Mouse (Mus musculus) heart, embryonic 10.5 days (tissue): ENCODE measurements around the gene Ccin. TPM values are rescaled to one million over a fixed set of nuclear protein-coding genes. Genes with fewer than 3 reads are reported as not detected.

Source experiments
- DNase-seq: peaks from one replicate; pipeline ENCODE4 v3.0.0-alpha.2; 2017; ENCODE audit warnings: low spot score
- H3K27ac ChIP-seq: fragments of 300-500 bp; sonication (generic); 2 replicates; pipeline ENCODE4 v1.5.1; 2016; ENCODE audit warnings: mild to moderate bottlenecking
- H3K27me3 ChIP-seq: fragments of 300-500 bp; sonication (generic); 2 replicates; pipeline ENCODE4 v1.6.1; 2016; ENCODE audit warnings: mild to moderate bottlenecking; ENCODE audit not compliant: poor library complexity, insufficient read depth, severe bottlenecking
- H3K36me3 ChIP-seq: fragments of 300-500 bp; sonication (generic); 2 replicates; pipeline ENCODE4 v1.6.1; 2016; ENCODE audit warnings: mild to moderate bottlenecking, moderate library complexity
- H3K4me1 ChIP-seq: fragments of 300-500 bp; sonication (generic); 2 replicates; pipeline ENCODE4 v1.6.1; 2016; ENCODE audit warnings: mild to moderate bottlenecking
- H3K4me3 ChIP-seq: fragments of 300-500 bp; sonication (generic); 2 replicates; pipeline ENCODE4 v1.5.1; 2016; ENCODE audit warnings: mild to moderate bottlenecking, moderate library complexity
- H3K9me3 ChIP-seq: fragments of 300-500 bp; sonication (generic); 2 replicates; pipeline ENCODE4 v1.6.1; 2016; ENCODE audit warnings: mild to moderate bottlenecking, moderate library complexity
- WGBS: fragments of 180-500 bp; shearing (Covaris S2); methylation state at CpG from one replicate; pipeline ENCODE4 v1.1.7; 2016; 5-methylcytosine and 5-hydroxymethylcytosine counted together
- polyA plus RNA-seq: library from polyadenylated mRNA; unstranded; fragments of >200 nt; fragmentation: Nextera tagmentation; extraction: Ambion mirVana; gene quantifications from 2 replicates; pipeline ENCODE4 v1.2.1, GENCODE M21; 2016

The Ccin gene
- polyA plus RNA-seq, 1 experiment from 2014 or later, result not detected

DNA sequence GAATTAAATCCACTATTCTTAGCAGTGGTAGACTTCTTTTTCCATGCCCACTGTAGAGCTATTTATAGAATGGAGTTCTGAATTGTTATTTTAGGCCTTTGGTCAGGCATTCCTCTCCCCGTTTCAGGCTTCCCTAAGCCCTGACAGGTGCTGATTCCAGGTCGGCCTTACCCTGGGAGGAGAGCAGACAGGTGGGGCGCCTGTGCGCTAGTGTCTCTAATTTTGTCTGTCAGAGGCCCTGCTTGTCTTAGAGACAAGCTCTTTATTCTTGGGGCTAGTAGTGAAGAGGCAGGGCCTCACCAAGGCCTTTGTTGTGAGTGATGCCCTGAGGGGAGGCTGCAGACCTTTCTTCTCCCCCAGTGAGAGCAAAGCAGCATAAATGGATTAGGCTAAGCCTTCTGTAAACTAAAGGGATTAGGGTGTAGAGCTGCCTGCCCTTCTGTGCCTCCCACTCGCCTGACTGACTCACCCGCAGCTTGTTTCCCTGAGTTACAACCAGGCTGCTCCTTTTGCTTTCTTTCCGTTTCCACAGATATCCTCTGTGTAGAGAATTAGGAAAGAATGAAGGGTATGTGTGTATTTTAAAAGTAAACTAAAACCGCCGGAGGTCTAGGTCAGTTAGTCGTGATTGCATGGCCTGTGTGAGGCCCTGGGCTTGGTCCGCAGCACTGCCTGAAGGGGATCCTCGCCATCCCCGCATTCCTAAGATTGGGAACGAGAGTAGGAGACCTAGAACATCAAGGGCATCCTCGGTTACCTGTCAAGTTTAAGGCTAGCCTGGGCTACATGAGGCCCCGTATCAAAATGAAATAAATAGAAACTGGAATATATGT lies 45.2 kb downstream of the Ccin start:
- H3K9me3 ChIP-seq, result no peaks in the 10 kb centered on the region
- peaks cover 96% of the 10 kb centered on the region for H3K36me3 ChIP-seq
- peak overlapping the region; percentile 78 for H3K27ac ChIP-seq
- DNase-seq, result no peak
- H3K4me3 ChIP-seq, result 0 out of 2 replicates have a peak overlapping the region, but pooled peaks have one; percentile 18
- WGBS, result 44% methylated on average over 16 of the region's 16 CpGs
- H3K4me1 ChIP-seq, result peaks cover 30% of the 10 kb centered on the region
- no peaks in the 10 kb centered on the region for H3K27me3 ChIP-seq

DNA sequence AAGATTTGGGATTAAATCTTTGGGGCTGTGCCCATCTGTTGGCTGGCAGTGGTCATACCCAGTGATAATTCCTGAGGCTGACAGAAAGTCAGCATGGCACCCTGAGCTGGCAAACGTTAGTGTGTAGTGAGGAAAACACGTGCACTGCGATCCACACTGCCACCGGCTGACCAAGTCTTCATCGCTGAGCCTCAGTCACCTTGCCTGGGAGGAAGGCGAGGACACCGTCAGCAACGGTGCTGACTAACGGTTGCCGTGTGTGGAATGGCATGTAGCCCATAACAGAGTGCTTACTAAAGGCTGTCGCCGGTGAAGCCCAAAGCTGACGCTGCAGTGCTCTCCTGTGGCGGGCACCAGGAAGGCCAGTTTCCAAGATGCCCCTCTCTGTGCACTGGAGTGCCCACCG lies 46.4 kb downstream of the Ccin start:
- DNase-seq, result no peak
- H3K36me3 ChIP-seq, result peaks cover 90% of the 10 kb centered on the region
- H3K9me3 ChIP-seq, result no peaks in the 10 kb centered on the region
- H3K27me3 ChIP-seq, result no peaks in the 10 kb centered on the region
- no peak overlapping the region for H3K4me3 ChIP-seq
- H3K4me1 ChIP-seq, result peaks cover 30% of the 10 kb centered on the region
- peak overlapping the region; percentile 78 for H3K27ac ChIP-seq
- 81% methylated on average over 15 of the region's 15 CpGs for WGBS

DNA sequence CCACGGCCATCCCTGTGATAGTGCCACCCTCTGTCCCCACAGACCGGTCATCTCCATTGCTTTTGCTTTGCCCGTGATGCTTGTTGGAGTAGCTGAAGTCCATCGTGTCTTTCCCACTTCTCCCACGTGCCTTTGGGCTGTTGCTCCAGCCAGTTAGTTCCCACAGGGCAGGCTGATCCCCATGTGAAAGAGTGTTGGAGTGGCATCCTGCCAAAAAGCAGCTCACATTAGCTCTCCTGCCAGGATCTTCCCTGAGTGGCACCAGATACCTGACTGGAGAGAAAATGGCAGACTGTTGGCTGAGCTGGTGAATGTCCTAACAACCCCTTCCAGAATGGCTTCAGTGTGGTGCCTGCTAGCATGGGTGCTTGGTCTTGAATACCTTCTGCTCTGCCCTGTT lies 48.2 kb downstream of the Ccin start:
- no peak overlapping the region for H3K4me3 ChIP-seq
- peaks cover 35% of the 10 kb centered on the region for H3K4me1 ChIP-seq
- H3K27me3 ChIP-seq, result no peaks in the 10 kb centered on the region
- H3K9me3 ChIP-seq, result no peaks in the 10 kb centered on the region
- H3K36me3 ChIP-seq, result peaks cover 79% of the 10 kb centered on the region
- H3K27ac ChIP-seq, result no peak overlapping the region
- no peak for DNase-seq
- 90% methylated on average over 5 of the region's 5 CpGs for WGBS

Other genes with a start within 250 kb of the Ccin start
- not detected in 2 replicates for gene Olfr159, start 212.5 kb upstream of the Ccin start, polyA plus RNA-seq
- gene Olfr156, start 159.6 kb upstream of the Ccin start, polyA plus RNA-seq, result not detected in 2 replicates
- 0.10 TPM in 1 of 2 replicates, not detected in the other for gene Olfr157, start 143.3 kb upstream of the Ccin start, polyA plus RNA-seq
- gene Olfr155, start 131.9 kb upstream of the Ccin start, polyA plus RNA-seq, result not detected in 2 replicates
- gene Reck, start 108.0 kb upstream of the Ccin start, polyA plus RNA-seq, result 11.0 and 17.4 TPM in 2 replicates
- 114 and 119 TPM in 2 replicates for gene Glipr2, start 26.1 kb upstream of the Ccin start, polyA plus RNA-seq
- 156 and 170 TPM in 2 replicates for gene Clta, start 21.0 kb downstream of the Ccin start, polyA plus RNA-seq
- gene Gne, start 100.7 kb downstream of the Ccin start, polyA plus RNA-seq, result 27.8 and 38.6 TPM in 2 replicates